Mouse (Mus musculus) erythroblast, embryonic 14.5 days (primary cell): ENCODE measurements around the gene Lekr1.

Experiments
- GATA1 ChIP-seq: IDR thresholded peaks from 2 replicates; pipeline ENCODE4 v1.6.1; 2012; ENCODE audit warnings: low read length, inconsistent platforms, mixed read lengths
- TAL1 ChIP-seq: IDR thresholded peaks from 3 replicates; pipeline ENCODE4 v1.6.1; 2012; ENCODE audit warnings: low read length, inconsistent platforms, mixed read lengths

DNA sequence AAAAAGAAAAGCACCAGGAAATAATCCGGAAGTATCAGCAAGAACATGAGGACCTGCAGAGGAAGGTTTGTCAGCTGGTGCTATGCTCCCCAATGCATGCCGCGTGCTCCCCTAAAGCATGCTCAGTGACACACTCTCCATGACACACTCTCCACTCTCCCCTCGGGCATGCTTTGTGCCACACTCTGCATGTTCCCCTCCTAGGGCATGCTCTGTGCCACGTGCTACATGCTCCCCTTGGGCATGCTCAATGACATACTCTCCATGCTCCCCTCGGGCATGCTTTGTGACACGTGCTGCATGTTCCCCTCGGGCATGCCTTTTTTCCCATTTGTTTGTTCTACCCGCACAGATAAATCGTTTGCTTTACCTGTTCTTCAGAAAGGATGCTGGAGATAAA, 150.0 kb downstream of the Lekr1 start:
- TF ChIP-seq GATA1 (no peak), TAL1 (no peak)
